Mouse (Mus musculus) CH12.LX (cell line): ENCODE results near the gene Rbck1.

ENCODE experiments used
- HCFC1 ChIP-seq: IDR thresholded peaks from 2 replicates; pipeline ENCODE4 v1.6.1; 2012; ENCODE audit warnings: low read depth, mild to moderate bottlenecking, inconsistent platforms, low read length, improper control_type of control experiment
- MAFK ChIP-seq: IDR thresholded peaks from 2 replicates; pipeline ENCODE4 v1.6.1; 2011; ENCODE audit warnings: low read length, improper control_type of control experiment; ENCODE audit not compliant: insufficient replicate concordance

GRCm38 (mm10) chr2:152372104-152372503, 39.7 kb upstream of the Rbck1 start:
- no peak for TF ChIP-seq MAFK
- no peak for TF ChIP-seq HCFC1
